Mouse (Mus musculus) olfactory bulb, adult 2 months (tissue): ENCODE measurements around the gene Prokr1. TPM values are rescaled to one million over a fixed set of nuclear protein-coding genes. Genes with fewer than 3 reads are reported as not detected.
"Not testable (repeated sequence)": the region's sequence is repeated elsewhere in the genome, so short reads cannot be mapped to it uniquely, and the experiment has no call there.

ENCODE experiments used
- H3K27ac ChIP-seq: fragments of 200-500 bp; 2 replicates; pipeline ENCODE4 v1.5.1; 2012; ENCODE audit warnings: low read depth, low read length; ENCODE audit not compliant: insufficient read depth
- H3K4me1 ChIP-seq: fragments of 200-500 bp; 2 replicates; pipeline ENCODE4 v1.6.1; 2012; ENCODE audit warnings: low read length; ENCODE audit not compliant: control insufficient read depth, insufficient read depth
- H3K4me3 ChIP-seq: fragments of 200-500 bp; 2 replicates; pipeline ENCODE4 v1.5.1; 2012; ENCODE audit warnings: mild to moderate bottlenecking, low read depth, low read length, moderate library complexity; ENCODE audit not compliant: insufficient read depth
- CTCF ChIP-seq: fragments of 200-500 bp; IDR thresholded peaks from 2 replicates; pipeline ENCODE4 v1.5.1; 2012; ENCODE audit warnings: low read depth, mild to moderate bottlenecking, low read length, moderate library complexity; ENCODE audit not compliant: insufficient read depth
- POLR2A ChIP-seq: fragments of 200-500 bp; IDR thresholded peaks from 2 replicates; pipeline ENCODE4 v1.6.1; 2012; ENCODE audit warnings: mild to moderate bottlenecking, low read depth, low read length, moderate library complexity; ENCODE audit not compliant: insufficient read depth
- WGBS: fragments of 180-500 bp; shearing (Covaris S2); methylation state at CpG from one replicate; pipeline ENCODE4 v1.1.7; 2018; 5-methylcytosine and 5-hydroxymethylcytosine counted together
- polyA plus RNA-seq: library from polyadenylated mRNA; stranded (reverse); fragments of >200 nt; gene quantifications from 2 replicates; pipeline ENCODE4 v1.2.4, GENCODE M21; 2012; ENCODE audit warnings: low replicate concordance; ENCODE audit not compliant: missing spikeins, insufficient read depth, insufficient read length

The Prokr1 gene
- polyA plus RNA-seq, 1 experiment, result not detected

DNA sequence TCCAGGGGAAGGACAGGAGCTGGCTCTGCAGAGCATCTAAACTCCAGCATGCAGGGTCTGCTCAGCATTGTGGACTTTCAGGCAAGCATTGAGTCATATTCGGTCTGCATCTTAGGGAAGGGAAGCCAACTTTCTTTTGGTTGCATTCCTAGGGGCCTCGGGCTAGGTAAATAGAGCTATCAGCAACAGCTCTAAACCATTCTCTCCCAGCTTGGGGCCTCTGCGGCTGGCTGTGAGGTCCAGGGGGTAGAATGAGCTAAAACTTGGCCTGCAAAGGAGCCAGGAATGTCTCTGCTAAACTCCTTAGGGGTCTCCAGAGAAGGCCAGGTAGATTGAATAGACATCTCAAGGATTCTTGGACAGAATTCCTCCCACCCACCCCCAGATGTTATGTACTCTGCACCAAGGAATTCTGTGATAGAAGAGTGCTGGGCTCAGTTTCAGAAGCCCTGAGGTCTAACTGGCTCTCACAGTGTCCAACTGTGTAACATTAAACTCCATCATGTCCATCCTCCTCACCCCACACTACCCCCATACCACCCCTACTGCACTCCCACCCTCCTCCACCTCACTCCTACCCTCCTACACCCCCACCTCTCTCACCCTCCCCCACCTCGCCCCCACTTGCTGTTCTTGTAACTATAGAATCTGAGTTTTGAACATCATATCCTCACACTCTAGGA is 13.8 kb downstream of the Prokr1 start:
- H3K4me3 ChIP-seq, result no peak overlapping the region
- TF ChIP-seq CTCF, result no peak
- no peak for TF ChIP-seq POLR2A
- WGBS, result 55% methylated on average over 4 of the region's 4 CpGs
- no peaks in the 10 kb centered on the region for H3K4me1 ChIP-seq
- no peak overlapping the region for H3K27ac ChIP-seq

DNA sequence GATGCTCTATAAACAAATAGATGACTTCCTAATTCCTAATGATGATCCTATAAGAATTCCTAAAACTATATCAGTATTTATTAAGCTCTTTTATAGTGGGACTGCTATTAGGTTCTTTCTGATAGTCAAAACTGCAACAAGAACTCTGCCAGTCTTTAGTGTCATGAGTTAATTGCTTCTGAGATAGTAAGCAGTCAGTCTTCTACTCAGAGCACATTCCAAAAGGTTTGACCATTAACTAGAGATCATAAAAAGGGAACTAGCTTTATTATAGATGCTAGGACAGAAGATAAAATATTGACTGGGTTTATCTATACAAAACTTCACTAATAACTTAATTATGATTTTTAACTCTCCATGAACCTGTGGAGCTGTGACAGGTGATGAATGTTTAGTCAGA is 18.7 kb downstream of the Prokr1 start:
- not testable (repeated sequence) for H3K4me1 ChIP-seq, H3K4me3 ChIP-seq, H3K27ac ChIP-seq

DNA sequence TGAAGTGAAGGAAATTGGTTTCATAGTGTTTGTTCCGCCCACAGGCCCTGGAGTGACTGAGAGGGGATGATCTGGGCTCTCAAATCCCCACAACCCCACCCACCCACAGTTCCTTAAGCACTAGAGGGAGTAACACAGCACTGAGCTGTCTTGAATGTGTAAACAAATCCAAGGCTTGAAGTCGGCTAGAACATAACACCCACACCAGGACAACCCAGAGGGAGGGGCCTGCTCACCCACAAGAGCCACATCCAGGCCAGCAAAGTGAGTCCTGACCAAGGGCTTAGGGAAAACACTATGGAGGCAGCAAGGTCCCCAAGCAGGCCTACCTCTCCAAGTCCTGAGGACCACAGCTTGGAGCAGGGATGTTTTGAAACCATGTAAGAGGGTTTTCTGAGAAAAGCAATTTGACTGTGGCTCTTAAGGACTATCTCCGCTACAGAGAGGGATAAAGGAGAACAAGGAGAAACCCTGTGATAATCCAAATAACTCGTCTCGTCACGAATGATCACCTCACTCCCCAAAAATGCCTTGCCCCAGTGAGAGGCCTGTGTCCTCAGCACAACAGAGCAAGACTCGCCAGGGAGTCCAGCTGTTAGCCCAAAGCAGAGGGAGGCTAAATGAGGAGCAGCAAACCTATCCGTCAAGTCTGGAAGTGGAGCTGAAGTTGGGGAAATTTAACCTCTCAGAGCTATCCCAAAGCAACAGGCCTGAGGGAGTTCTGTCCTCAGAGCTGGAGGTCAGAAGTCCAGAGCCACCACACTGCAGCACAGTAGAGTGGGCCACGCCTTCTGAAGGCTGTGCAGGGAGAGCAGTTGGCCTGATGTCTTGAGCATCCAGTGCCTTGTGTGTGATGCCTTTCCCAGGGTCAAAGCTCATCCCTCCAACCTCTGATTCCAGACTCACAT is 22.6 kb downstream of the Prokr1 start:
- Histone ChIP-seq H3K4me1 (peaks cover 7% of the 10 kb centered on the region), H3K4me3 (no peak overlapping the region), H3K27ac (no peak overlapping the region; the same call in 1 of the 2 replicates)
- TF ChIP-seq POLR2A (no peak), CTCF (no peak)
- 63% methylated on average over 9 of the region's 9 CpGs for WGBS

DNA sequence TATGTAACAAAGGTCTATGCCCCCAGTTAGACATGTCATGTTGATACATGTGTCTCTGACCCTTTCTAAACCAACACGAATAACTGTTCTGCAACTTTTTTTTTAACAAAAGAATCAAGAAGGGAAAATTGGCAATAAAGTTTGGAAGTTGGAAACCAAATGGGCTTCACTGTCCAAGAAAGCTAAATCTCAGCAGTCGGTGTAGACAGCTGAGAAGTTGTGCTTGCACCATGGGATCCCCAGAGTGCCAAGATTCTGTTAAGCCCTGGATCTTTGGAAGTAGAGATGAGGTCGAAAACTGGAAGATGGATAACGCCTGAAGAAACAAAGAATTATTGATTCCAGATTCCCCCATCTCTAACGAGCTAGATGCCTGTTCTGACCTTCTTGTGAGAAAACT is 25.4 kb downstream of the Prokr1 start:
- TF ChIP-seq POLR2A, result no peak
- no peak for TF ChIP-seq CTCF
- Histone ChIP-seq H3K4me1 (peaks cover 7% of the 10 kb centered on the region), H3K4me3 (no peak overlapping the region), H3K27ac (no peak overlapping the region)
- WGBS, result 68% methylated on average over 5 of the region's 5 CpGs

DNA sequence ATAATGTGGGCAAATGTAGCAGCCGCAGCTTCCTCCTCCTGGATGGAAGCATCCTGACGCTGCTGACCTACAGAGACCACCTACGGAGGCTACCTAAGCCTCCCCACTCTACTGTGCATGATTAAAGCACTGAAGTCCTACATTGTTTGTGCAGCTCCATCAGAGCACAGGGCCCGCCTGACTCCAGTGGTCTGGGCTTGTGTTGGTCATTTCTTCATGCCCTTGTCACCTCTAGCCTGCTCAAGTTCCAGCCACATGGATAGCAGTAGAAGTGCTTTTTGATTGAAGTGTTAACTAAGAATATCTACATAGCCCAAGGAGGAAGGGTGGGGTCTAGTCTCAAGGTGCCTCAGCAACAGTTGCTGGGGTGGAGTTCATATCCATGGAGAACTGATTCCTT is 26.2 kb downstream of the Prokr1 start:
- Histone ChIP-seq H3K27ac (no peak overlapping the region), H3K4me1 (peaks cover 7% of the 10 kb centered on the region), H3K4me3 (no peak overlapping the region)
- 94% methylated on average over 4 of the region's 4 CpGs for WGBS
- no peak for TF ChIP-seq CTCF
- TF ChIP-seq POLR2A, result no peak

DNA sequence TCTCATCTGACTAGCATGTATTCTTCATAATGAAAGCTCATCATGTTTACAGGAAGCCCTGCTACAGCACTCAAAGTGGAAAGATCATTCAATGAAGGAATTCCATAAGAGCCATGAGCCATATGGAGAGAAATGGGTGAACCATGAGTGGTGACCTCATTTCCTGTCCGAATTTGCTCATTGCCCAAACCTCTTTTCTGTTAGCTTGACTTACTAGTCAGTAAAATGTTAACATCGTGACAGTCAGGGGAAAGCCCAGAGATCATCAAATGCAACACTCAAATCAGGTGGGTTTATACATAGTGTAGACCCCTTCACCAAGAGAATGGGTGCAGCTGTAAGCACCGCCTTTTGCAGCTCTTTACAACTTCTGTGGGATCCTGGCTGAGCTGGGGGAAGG is 36.8 kb downstream of the Prokr1 start:
- 91% methylated on average over 3 of the region's 3 CpGs for WGBS
- no peak overlapping the region for H3K27ac ChIP-seq
- H3K4me1 ChIP-seq, result no peaks in the 10 kb centered on the region
- no peak overlapping the region for H3K4me3 ChIP-seq
- TF ChIP-seq POLR2A, result no peak
- no peak for TF ChIP-seq CTCF

DNA sequence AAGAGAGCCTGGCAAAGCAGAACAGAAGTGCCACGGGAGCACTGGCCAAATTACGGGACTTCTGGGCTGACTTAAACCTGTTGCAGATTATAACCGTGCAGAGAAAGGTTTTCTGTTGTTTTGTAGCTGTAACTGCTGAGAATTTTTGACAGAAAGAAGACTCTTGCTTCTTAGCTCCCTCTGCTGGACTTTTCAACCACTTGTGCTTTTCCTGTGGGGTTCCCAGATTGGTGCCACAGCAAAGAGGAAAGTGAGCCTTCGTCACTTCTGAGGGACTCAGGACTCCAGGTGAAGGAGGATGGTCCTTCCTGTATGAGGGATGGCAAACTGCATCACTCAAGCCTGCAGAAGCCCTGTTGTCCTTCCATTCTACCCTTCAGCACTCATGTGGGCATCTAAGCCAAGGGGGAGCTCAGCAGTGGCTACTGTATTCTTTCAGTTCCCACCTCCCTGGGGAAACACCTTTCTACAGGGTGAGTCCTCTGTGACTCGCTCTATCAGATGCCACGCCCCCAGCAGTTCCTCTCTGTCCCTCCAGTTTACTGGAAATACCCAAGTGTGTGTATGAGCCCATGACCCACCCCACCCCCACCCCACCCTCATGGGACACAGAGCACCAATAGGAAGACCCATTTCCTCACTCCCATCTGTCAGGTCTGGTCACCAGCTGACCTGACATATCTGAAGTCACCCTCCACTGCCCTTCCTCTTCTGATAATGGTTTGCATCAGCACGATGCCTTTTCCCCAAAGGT is 38.3 kb downstream of the Prokr1 start:
- 50% methylated on average over 7 of the region's 7 CpGs for WGBS
- H3K4me3 ChIP-seq, result no peak overlapping the region
- no peak overlapping the region for H3K27ac ChIP-seq
- TF ChIP-seq POLR2A (no peak), CTCF (no peak)
- no peaks in the 10 kb centered on the region for H3K4me1 ChIP-seq

DNA sequence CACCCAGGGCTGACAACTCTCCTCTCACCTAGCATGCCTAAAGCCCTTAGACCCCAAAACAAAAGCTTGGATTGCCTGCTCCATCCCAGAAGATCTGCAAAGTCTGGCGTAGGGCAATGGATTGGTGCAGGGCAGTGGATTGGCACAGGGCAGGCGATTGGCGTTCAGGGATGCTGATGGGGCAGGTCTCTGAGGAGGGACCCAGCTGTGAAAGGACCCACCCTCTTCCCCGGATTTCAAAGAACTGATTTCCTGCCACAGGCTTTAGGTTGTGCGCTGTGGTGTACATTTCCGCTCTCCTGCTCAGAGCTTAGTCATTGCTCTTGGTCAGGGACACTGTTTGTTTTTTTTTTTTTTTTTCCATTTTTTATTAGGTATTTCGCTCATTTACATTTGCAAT is 42.7 kb downstream of the Prokr1 start:
- 90% methylated on average over 7 of the region's 7 CpGs for WGBS
- H3K27ac ChIP-seq, result no peak overlapping the region
- H3K4me3 ChIP-seq, result no peak overlapping the region
- no peaks in the 10 kb centered on the region for H3K4me1 ChIP-seq
- TF ChIP-seq POLR2A (no peak), CTCF (no peak)

DNA sequence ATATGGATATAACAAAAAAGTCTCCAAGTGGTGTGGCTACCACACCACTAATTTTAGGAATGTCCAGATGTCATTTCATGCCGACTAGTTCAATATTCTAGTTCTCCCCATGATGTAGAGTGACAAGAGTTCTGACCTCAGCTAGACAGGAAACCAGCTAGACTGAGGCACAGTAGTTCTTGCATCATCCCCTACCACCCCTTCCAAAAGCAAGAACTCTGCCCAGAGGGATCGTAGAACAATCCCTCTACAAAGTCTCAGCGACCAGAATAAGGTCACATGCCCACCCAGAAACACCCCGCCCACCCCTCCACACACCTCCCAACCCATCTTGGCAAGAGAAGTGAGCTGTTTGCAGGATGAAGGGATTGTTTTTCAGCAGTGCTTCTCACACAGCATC is 43.1 kb downstream of the Prokr1 start:
- no peak overlapping the region for H3K27ac ChIP-seq
- WGBS, result 83% methylated on average over 4 of the region's 4 CpGs
- no peaks in the 10 kb centered on the region for H3K4me1 ChIP-seq
- H3K4me3 ChIP-seq, result no peak overlapping the region
- TF ChIP-seq POLR2A, result no peak
- TF ChIP-seq CTCF, result no peak
